Mouse (Mus musculus) neural tube, embryonic 14.5 days (tissue): ENCODE results near the gene Rpl41. TPM values are rescaled to one million over a fixed set of nuclear protein-coding genes. Genes with fewer than 3 reads are reported as not detected.
"Not testable (repeated sequence)": the region's sequence is repeated elsewhere in the genome, so short reads cannot be mapped to it uniquely, and the experiment has no call there.

ENCODE experiments used
- ATAC-seq: fragments of 200-750 bp; cut with Nextera tagmentation; 2 replicates; pipeline ENCODE4 v1.8.0; 2017; ENCODE audit warnings: low read depth, mild to moderate bottlenecking, moderate TSS enrichment, moderate library complexity
- H3K27ac ChIP-seq: fragments of 300-500 bp; sonication (generic); 2 replicates; pipeline ENCODE4 v1.5.1; 2014; ENCODE audit warnings: low read depth, mild to moderate bottlenecking, control low read depth, low read length, moderate library complexity, mixed read lengths
- H3K27me3 ChIP-seq: fragments of 300-500 bp; sonication (generic); 2 replicates; pipeline ENCODE4 v1.6.1; 2014; ENCODE audit warnings: low read length; ENCODE audit not compliant: control insufficient read depth, insufficient read depth
- H3K36me3 ChIP-seq: fragments of 300-500 bp; sonication (generic); 2 replicates; pipeline ENCODE4 v1.6.1; 2014; ENCODE audit warnings: low read length, mixed read lengths; ENCODE audit not compliant: control insufficient read depth, insufficient read depth
- H3K4me1 ChIP-seq: fragments of 300-500 bp; sonication (generic); 2 replicates; pipeline ENCODE4 v1.6.1; 2014; ENCODE audit warnings: low read length; ENCODE audit not compliant: control insufficient read depth, insufficient read depth
- H3K4me2 ChIP-seq: fragments of 300-500 bp; sonication (generic); 2 replicates; pipeline ENCODE4 v1.6.1; 2014; ENCODE audit warnings: mild to moderate bottlenecking, low read depth, low read length, control low read depth
- H3K4me3 ChIP-seq: fragments of 300-500 bp; sonication (generic); 2 replicates; pipeline ENCODE4 v1.5.1; 2014; ENCODE audit warnings: low read depth, low read length, control low read depth, mixed read lengths
- H3K9ac ChIP-seq: fragments of 300-500 bp; sonication (generic); replicated peaks from 2 replicates; pipeline ENCODE4 v1.6.1; 2014; ENCODE audit warnings: low read depth, mild to moderate bottlenecking, control low read depth, low read length, mixed read lengths
- H3K9me3 ChIP-seq: fragments of 300-500 bp; sonication (generic); 2 replicates; pipeline ENCODE4 v1.6.1; 2016; ENCODE audit warnings: low read length; ENCODE audit not compliant: control insufficient read depth
- WGBS: fragments of 180-500 bp; shearing (Covaris S2); extraction: QIAGEN DNeasy Blood & Tissue Kit; methylation state at CpG from one replicate; pipeline ENCODE4 v1.1.7; 2014; 5-methylcytosine and 5-hydroxymethylcytosine counted together
- polyA plus RNA-seq: library from polyadenylated mRNA; unstranded; fragments of >200 nt; fragmentation: Nextera tagmentation; extraction: Ambion mirVana; gene quantifications from 2 replicates; pipeline ENCODE4 v1.2.1, GENCODE M21; 2014

The Rpl41 gene
- polyA plus RNA-seq, 1 experiment from 2014 or later: 2,479 TPM

- not testable (repeated sequence) for H3K27me3 ChIP-seq, ATAC-seq, H3K9me3 ChIP-seq, H3K4me1 ChIP-seq
- Histone ChIP-seq H3K9ac (peak overlapping the region; percentile 73), H3K4me3 (peak overlapping the region; percentile 71), H3K27ac (peak overlapping the region; percentile 96), H3K36me3 (peaks cover 17% of the 10 kb centered on the region), H3K4me2 (peak overlapping the region; percentile 84)
- 2% methylated on average over 21 of the region's 30 CpGs for WGBS
Measured at GRCm38 (mm10) chr10:128548051-128548791, 884 bp downstream of the Rpl41 start.

DNA sequence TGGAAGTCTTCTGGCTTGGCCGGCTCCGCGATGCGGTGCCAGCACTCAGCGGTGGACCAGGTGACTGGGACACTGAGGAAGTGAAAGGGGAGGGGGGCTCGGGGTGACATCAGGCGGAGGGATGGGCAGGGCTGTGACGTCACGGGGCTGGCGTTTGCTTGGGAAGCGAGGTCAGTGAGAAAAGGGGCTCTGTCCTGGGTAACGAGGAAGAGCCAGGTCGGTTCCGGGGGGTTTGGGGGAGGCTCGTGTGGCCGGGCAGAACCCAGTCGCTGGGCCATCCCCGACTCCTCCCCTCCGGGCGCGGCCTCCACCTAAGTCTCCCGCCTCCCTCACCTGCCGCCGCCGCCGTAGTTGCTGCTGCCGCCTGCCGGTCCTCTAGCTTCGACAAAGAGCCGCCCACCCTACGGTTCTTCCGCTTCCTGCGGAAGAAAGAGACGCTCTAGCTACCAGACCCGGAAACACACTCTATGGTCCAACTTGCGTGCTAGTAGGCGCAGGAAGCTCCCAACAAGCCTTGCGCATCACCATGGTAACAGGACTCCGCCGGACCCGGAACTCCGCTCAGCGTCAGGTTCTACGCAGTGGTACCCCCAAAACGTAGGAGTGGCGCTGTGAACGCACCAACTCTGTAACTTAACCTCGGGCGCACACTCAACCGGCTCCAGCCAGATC, 1.6 kb downstream of the Rpl41 start, which contains the start of gene Zc3h10:
Gene Zc3h10 (minus strand): TSS at position 414 of the 672 bp plus-strand sequence.
- Histone ChIP-seq H3K36me3 (peaks cover 23% of the 10 kb centered on the region), H3K27ac (peak within 1 kb of the TSS; percentile 96), H3K4me1 (peaks cover 10% of the 10 kb centered on the region), H3K4me3 (peak within 1 kb of the TSS; percentile 71), H3K4me2 (peak within 1 kb of the TSS; percentile 84), H3K9me3 (no peaks in the 10 kb centered on the region), H3K27me3 (no peaks in the 10 kb centered on the region), H3K9ac (peak within 1 kb of the TSS; percentile 73)
- ATAC-seq: peak; percentile 92
- under 1% methylated on average over 46 of the region's 50 CpGs for WGBS

- H3K27me3 ChIP-seq: no peaks in the 10 kb centered on the region
- WGBS: 27% methylated on average over 7 of the region's 7 CpGs
Measured at GRCm38 (mm10) chr10:128546787-128547186, 2.3 kb downstream of the Rpl41 start.

GRCm38 (mm10) chr10:128546361-128546760, 2.7 kb downstream of the Rpl41 start:
- H3K4me3 ChIP-seq: peak overlapping the region; percentile 71
- peak overlapping the region; percentile 73 for H3K9ac ChIP-seq
- peak overlapping the region; percentile 84 for H3K4me2 ChIP-seq
- peaks cover 10% of the 10 kb centered on the region for H3K4me1 ChIP-seq
- no peak overlapping the region for H3K27ac ChIP-seq
- no peaks in the 10 kb centered on the region for H3K9me3 ChIP-seq
- peaks cover 29% of the 10 kb centered on the region for H3K36me3 ChIP-seq
- 18% methylated on average over 4 of the region's 4 CpGs for WGBS
- no peaks in the 10 kb centered on the region for H3K27me3 ChIP-seq
- no peak for ATAC-seq

More at GRCm38 (mm10) chr10:128546787-128547186, 2.3 kb downstream of the Rpl41 start:
- Histone ChIP-seq H3K4me3 (peak overlapping the region; percentile 71), H3K27ac (peak overlapping the region; percentile 96), H3K36me3 (peaks cover 29% of the 10 kb centered on the region), H3K9me3 (no peaks in the 10 kb centered on the region), H3K9ac (peak overlapping the region; percentile 73), H3K4me1 (peaks cover 10% of the 10 kb centered on the region), H3K4me2 (peak overlapping the region; percentile 84)
- ATAC-seq: no peak

DNA sequence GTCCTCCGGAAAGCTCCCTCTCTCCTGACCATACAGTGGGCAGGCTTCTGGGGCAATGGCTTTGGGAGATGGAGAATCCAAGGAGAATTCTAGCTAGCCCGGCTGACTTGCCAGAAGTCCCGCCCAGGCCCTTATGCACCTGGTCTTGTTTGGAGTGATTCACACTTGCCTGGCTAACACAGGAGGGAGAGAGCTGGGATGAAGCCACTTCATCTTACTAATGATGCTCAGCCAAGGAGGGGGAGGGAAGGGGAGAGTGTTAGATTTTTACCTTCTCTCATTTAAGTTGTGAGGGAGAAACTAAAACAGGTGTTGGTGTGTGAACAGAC, 3.6 kb downstream of the Rpl41 start:
- no peak overlapping the region for H3K4me3 ChIP-seq
- H3K4me1 ChIP-seq: peaks cover 10% of the 10 kb centered on the region
- no peak for ATAC-seq
- no peak overlapping the region for H3K9ac ChIP-seq
- no peaks in the 10 kb centered on the region for H3K27me3 ChIP-seq
- WGBS: 94% methylated on average over 3 of the region's 3 CpGs
- no peak overlapping the region for H3K27ac ChIP-seq
- H3K9me3 ChIP-seq: no peaks in the 10 kb centered on the region
- H3K4me2 ChIP-seq: no peak overlapping the region
- H3K36me3 ChIP-seq: peaks cover 29% of the 10 kb centered on the region

DNA sequence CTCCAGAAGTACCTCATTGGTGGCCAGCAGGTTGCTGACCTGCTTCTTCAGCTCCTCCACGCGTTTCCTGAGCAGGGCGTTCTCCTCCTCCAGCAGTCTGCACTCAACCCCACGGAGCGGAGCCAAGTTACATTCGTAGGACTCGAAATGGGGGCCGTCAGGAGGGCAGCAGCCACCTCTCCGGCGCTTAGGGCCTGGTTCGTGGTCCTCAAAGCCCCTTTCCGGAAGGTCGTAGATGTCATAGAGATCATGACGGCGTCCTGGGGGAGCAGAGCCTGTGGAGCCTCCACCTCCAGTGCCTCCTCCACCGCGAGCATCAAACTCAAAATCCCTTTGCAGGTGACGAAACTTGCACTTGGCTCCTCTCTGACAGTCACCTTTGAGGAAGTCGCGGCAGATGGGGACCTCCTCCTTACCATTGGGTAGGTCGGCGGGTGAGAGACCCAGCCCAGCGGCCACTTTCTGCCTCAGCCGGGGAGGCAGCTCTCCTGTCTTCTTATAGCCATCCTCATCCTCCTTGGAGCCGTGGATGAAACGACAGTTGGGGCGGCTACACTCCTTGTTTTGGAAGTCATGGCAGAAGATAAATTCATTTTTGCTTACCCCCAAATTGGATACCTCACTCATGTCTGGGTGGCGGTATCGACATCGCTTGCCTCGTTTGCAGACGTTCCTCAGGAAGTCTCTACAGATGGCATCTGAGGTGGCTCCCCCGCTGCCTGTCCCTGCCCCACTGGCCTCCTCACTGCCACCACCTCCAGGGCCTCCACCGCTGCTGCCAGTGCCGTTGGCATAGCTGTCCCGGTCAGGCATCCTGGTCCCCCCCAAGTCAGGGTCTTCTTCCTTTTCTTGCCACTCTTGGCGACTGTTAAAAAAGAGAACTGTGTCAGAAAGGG, 4.2 kb downstream of the Rpl41 start:
- Histone ChIP-seq H3K9me3 (no peaks in the 10 kb centered on the region), H3K4me2 (no peak overlapping the region), H3K4me3 (no peak overlapping the region), H3K4me1 (peaks cover 10% of the 10 kb centered on the region), H3K9ac (no peak overlapping the region), H3K36me3 (peaks cover 29% of the 10 kb centered on the region), H3K27me3 (no peaks in the 10 kb centered on the region), H3K27ac (no peak overlapping the region)
- 96% methylated on average over 37 of the region's 37 CpGs for WGBS
- ATAC-seq: no peak

GRCm38 (mm10) chr10:128544151-128544657, 4.9 kb downstream of the Rpl41 start:
- no peak overlapping the region for H3K4me2 ChIP-seq
- H3K36me3 ChIP-seq: peaks cover 29% of the 10 kb centered on the region
- no peaks in the 10 kb centered on the region for H3K27me3 ChIP-seq
- ATAC-seq: no peak
- no peaks in the 10 kb centered on the region for H3K9me3 ChIP-seq
- H3K27ac ChIP-seq: no peak overlapping the region
- 97% methylated on average over 15 of the region's 15 CpGs for WGBS
- H3K4me3 ChIP-seq: no peak overlapping the region
- H3K9ac ChIP-seq: no peak overlapping the region
- H3K4me1 ChIP-seq: peaks cover 10% of the 10 kb centered on the region

GRCm38 (mm10) chr10:128543100-128543499, 6.0 kb downstream of the Rpl41 start:
- Histone ChIP-seq H3K9ac (no peak overlapping the region), H3K4me2 (no peak overlapping the region), H3K4me1 (peaks cover 10% of the 10 kb centered on the region), H3K27me3 (no peaks in the 10 kb centered on the region), H3K4me3 (no peak overlapping the region), H3K9me3 (no peaks in the 10 kb centered on the region), H3K27ac (no peak overlapping the region), H3K36me3 (peaks cover 29% of the 10 kb centered on the region)
- no peak for ATAC-seq
- WGBS: 67% methylated on average over 2 of the region's 2 CpGs
